Mouse (Mus musculus): ENCODE results near the gene Tcf3. TPM values are rescaled to one million over a fixed set of nuclear protein-coding genes. Genes with fewer than 3 reads are reported as not detected.

The Tcf3 gene
- polyA plus RNA-seq, 1 experiment, result 67.5 TPM

- H3K27me3 ChIP-seq (ENCODE audit: control insufficient read depth, insufficient read depth, insufficient read length), result peaks cover 7% of the 10 kb centered on the region
- H3K4me3 ChIP-seq, result no peak overlapping the region
- TF ChIP-seq SRF (IDR thresholded peaks at IDR 0.05; ENCODE audit: control insufficient read depth, insufficient read length, low read depth) (no peak), TCF3 (IDR thresholded peaks at IDR 0.05; ENCODE audit: insufficient read length, low read depth) (no peak), POLR2A (IDR thresholded peaks at IDR 0.05; ENCODE audit: insufficient read length, low read depth) (no peak), MYOD1 (IDR thresholded peaks at IDR 0.05; ENCODE audit: control insufficient read depth in 1 of 3, insufficient read length in 2 of 3, low read depth in 2 of 3) (no peak)
- no peak overlapping the region for H3K4me2 ChIP-seq (ENCODE audit: low read depth)
- H3ac ChIP-seq (ENCODE audit: control insufficient read depth, insufficient read length), result no peak overlapping the region
- no peaks in the 10 kb centered on the region for H3K36me3 ChIP-seq (ENCODE audit: control insufficient read depth, insufficient read depth)
- H3K79me2 ChIP-seq (ENCODE audit: control insufficient read depth, insufficient read depth), result no peaks in the 10 kb centered on the region
Observed at GRCm38 (mm10) chr10:80455697-80456096, 22.2 kb upstream of the Tcf3 start.

- H3K79me2 ChIP-seq (ENCODE audit: control insufficient read depth, insufficient read depth), result no peaks in the 10 kb centered on the region
- no peak overlapping the region for H3K4me2 ChIP-seq (ENCODE audit: low read depth)
- no peaks in the 10 kb centered on the region for H3K36me3 ChIP-seq (ENCODE audit: control insufficient read depth, insufficient read depth)
- no peak overlapping the region for H3ac ChIP-seq (ENCODE audit: control insufficient read depth, insufficient read length)
- TF ChIP-seq SRF (IDR thresholded peaks at IDR 0.05; ENCODE audit: control insufficient read depth, insufficient read length, low read depth) (no peak), MYOD1 (IDR thresholded peaks at IDR 0.05; ENCODE audit: control insufficient read depth in 1 of 3, insufficient read length in 2 of 3, low read depth in 2 of 3) (no peak), E2F4 (IDR thresholded peaks at IDR 0.05; ENCODE audit: insufficient read depth) (no peak), REST (IDR thresholded peaks at IDR 0.05; ENCODE audit: insufficient read depth, insufficient read length) (no peak), MAX (IDR thresholded peaks at IDR 0.05; ENCODE audit: low read depth) (no peak), POLR2AphosphoS2 (IDR thresholded peaks at IDR 0.05; ENCODE audit: insufficient read length, low read depth) (no peak), USF1 (IDR thresholded peaks at IDR 0.05; ENCODE audit: low read depth) (no peak), TCF12 (IDR thresholded peaks at IDR 0.05; ENCODE audit: insufficient read depth, poor library complexity, severe bottlenecking) (no peak), MYOG (IDR thresholded peaks at IDR 0.05; ENCODE audit: control insufficient read depth in 1 of 3, insufficient read depth in 1 of 3, insufficient read length in 2 of 3, low read depth in 2 of 3) (no peak), CEBPB (IDR thresholded peaks at IDR 0.05; ENCODE audit: insufficient read depth, poor library complexity, severe bottlenecking) (no peak), TCF3 (IDR thresholded peaks at IDR 0.05; ENCODE audit: insufficient read length, low read depth) (no peak), POLR2A (IDR thresholded peaks at IDR 0.05; ENCODE audit: insufficient read length, low read depth) (no peak)
- H3K27me3 ChIP-seq (ENCODE audit: control insufficient read depth, insufficient read depth, insufficient read length), result peaks cover 7% of the 10 kb centered on the region
- no peak overlapping the region for H3K4me3 ChIP-seq
Observed at GRCm38 (mm10) chr10:80454781-80455180, 21.3 kb upstream of the Tcf3 start.

- Histone ChIP-seq H3ac (ENCODE audit: control insufficient read depth, insufficient read length) (no peak overlapping the region), H3K4me2 (ENCODE audit: low read depth) (no peak overlapping the region), H3K27me3 (ENCODE audit: control insufficient read depth, insufficient read depth, insufficient read length) (peaks cover 7% of the 10 kb centered on the region), H3K36me3 (ENCODE audit: control insufficient read depth, insufficient read depth) (no peaks in the 10 kb centered on the region), H3K4me3 (no peak overlapping the region), H3K79me2 (ENCODE audit: control insufficient read depth, insufficient read depth) (no peaks in the 10 kb centered on the region)
- TF ChIP-seq MAX (IDR thresholded peaks at IDR 0.05; ENCODE audit: low read depth) (no peak), MYOG (IDR thresholded peaks at IDR 0.05; ENCODE audit: control insufficient read depth in 1 of 3, insufficient read depth in 1 of 3, insufficient read length in 2 of 3, low read depth in 2 of 3) (no peak), CEBPB (IDR thresholded peaks at IDR 0.05; ENCODE audit: insufficient read depth, poor library complexity, severe bottlenecking) (no peak), POLR2AphosphoS2 (IDR thresholded peaks at IDR 0.05; ENCODE audit: insufficient read length, low read depth) (no peak), USF1 (IDR thresholded peaks at IDR 0.05; ENCODE audit: low read depth) (no peak), POLR2A (IDR thresholded peaks at IDR 0.05; ENCODE audit: insufficient read length, low read depth) (no peak), REST (IDR thresholded peaks at IDR 0.05; ENCODE audit: insufficient read depth, insufficient read length) (no peak), TCF3 (IDR thresholded peaks at IDR 0.05; ENCODE audit: insufficient read length, low read depth) (no peak), TCF12 (IDR thresholded peaks at IDR 0.05; ENCODE audit: insufficient read depth, poor library complexity, severe bottlenecking) (no peak), MYOD1 (IDR thresholded peaks at IDR 0.05; ENCODE audit: control insufficient read depth in 1 of 3, insufficient read length in 2 of 3, low read depth in 2 of 3) (no peak), SRF (IDR thresholded peaks at IDR 0.05; ENCODE audit: control insufficient read depth, insufficient read length, low read depth) (no peak), E2F4 (IDR thresholded peaks at IDR 0.05; ENCODE audit: insufficient read depth) (no peak)
Observed at GRCm38 (mm10) chr10:80453601-80454000, 20.2 kb upstream of the Tcf3 start.

- H3ac ChIP-seq (ENCODE audit: control insufficient read depth, insufficient read length), result no peak overlapping the region
- H3K4me2 ChIP-seq (ENCODE audit: low read depth), result no peak overlapping the region
- no peaks in the 10 kb centered on the region for H3K36me3 ChIP-seq (ENCODE audit: control insufficient read depth, insufficient read depth)
- no peaks in the 10 kb centered on the region for H3K79me2 ChIP-seq (ENCODE audit: control insufficient read depth, insufficient read depth)
- no peak for TF ChIP-seq REST (IDR thresholded peaks at IDR 0.05; ENCODE audit: insufficient read depth, insufficient read length)
- TF ChIP-seq MYOG (IDR thresholded peaks at IDR 0.05; ENCODE audit: control insufficient read depth in 1 of 3, insufficient read depth in 1 of 3, insufficient read length in 2 of 3, low read depth in 2 of 3), result no peak
- no peak for TF ChIP-seq TCF3 (IDR thresholded peaks at IDR 0.05; ENCODE audit: insufficient read length, low read depth)
- TF ChIP-seq USF1 (IDR thresholded peaks at IDR 0.05; ENCODE audit: low read depth), result no peak
- TF ChIP-seq MYOD1 (IDR thresholded peaks at IDR 0.05; ENCODE audit: control insufficient read depth in 1 of 3, insufficient read length in 2 of 3, low read depth in 2 of 3), result no peak
- TF ChIP-seq TCF12 (IDR thresholded peaks at IDR 0.05; ENCODE audit: insufficient read depth, poor library complexity, severe bottlenecking), result no peak
- no peak for TF ChIP-seq E2F4 (IDR thresholded peaks at IDR 0.05; ENCODE audit: insufficient read depth)
- no peak for TF ChIP-seq MAX (IDR thresholded peaks at IDR 0.05; ENCODE audit: low read depth)
- no peak for TF ChIP-seq CEBPB (IDR thresholded peaks at IDR 0.05; ENCODE audit: insufficient read depth, poor library complexity, severe bottlenecking)
- TF ChIP-seq POLR2AphosphoS2 (IDR thresholded peaks at IDR 0.05; ENCODE audit: insufficient read length, low read depth), result no peak
- no peak for TF ChIP-seq SRF (IDR thresholded peaks at IDR 0.05; ENCODE audit: control insufficient read depth, insufficient read length, low read depth)
- TF ChIP-seq POLR2A (IDR thresholded peaks at IDR 0.05; ENCODE audit: insufficient read length, low read depth), result no peak
- peaks cover 22% of the 10 kb centered on the region for H3K27me3 ChIP-seq (ENCODE audit: control insufficient read depth, insufficient read depth, insufficient read length)
- no peak overlapping the region for H3K4me3 ChIP-seq
Observed at GRCm38 (mm10) chr10:80450599-80450998, 17.2 kb upstream of the Tcf3 start.
